ENCODE assay signal across 8 mouse cellular contexts in the genomic region with DNA sequence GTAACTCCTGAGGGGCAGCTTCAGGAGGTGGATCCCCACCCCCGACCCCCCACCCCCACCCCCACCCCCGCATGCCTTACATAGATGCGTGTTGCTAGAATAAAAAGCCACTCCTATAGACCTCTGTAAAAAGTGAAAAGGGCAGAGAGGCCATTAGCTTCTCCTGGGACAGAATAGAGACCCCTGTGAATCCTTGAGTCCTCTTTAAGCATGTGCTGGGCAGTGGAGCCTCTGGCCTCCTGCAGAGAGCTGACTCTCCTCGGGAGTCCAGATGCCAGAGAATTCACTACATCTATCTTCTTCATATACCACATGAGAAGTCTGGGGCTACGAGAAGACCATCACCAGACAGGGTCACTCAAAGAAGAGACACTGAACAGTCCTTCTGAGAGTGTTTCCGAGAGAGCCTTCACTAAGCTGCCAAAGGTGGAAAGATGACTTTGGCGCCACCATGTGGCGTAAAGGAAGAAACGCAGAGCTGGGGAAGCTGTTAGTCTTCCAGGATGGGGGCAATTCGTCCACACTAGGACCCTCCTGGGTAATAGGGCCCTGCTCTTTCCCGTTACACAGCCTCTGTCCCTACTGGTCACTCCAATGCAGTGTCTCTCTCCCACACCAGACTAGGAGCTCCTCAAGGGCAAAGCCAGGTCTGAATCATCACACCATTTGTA. TPM values are rescaled to one million over a fixed set of nuclear protein-coding genes. Genes with fewer than 3 reads are reported as not detected.
DNase-seq lines count a peak whose midpoint lies in the region; ATAC-seq and TF ChIP-seq lines count a peak whose summit lies in the region.

No protein-coding gene starts in this region.

- peak; percentile 96 for DNase-seq in heart, adult 11 months
- peak; percentile 48 to 54 for DNase-seq in cerebellum, adult 2 months
- DNase-seq in frontal cortex, adult 2 months (ENCODE audit: extremely low spot score in 1 of 2, low spot score in 1 of 2), result peak; percentile 18 to 79
- peak; percentile 89 for DNase-seq in induced T-regulatory cell, adult 2 months (ENCODE audit: low read depth)
- peak; percentile 75 for DNase-seq in limb, embryonic 11.5 days (ENCODE audit: low spot score)
- peak; percentile 89 for DNase-seq in midbrain, embryonic 14.5 days

- no peak for ATAC-seq in heart, embryonic 11.5 days (replicated peaks; ENCODE audit: insufficient number of reproducible peaks, low FRiP score, low TSS enrichment)
- peak; percentile 59; the same call in 1 of the 2 replicates for ATAC-seq in limb, embryonic 11.5 days (ENCODE audit: insufficient number of reproducible peaks, low FRiP score, low TSS enrichment, low read depth)
- peak; percentile 48; the same call in 1 of the 2 replicates for ATAC-seq in midbrain, embryonic 14.5 days (ENCODE audit: low FRiP score, low TSS enrichment)

- no peaks in the 10 kb centered on the region for H3K36me3 ChIP-seq in heart, embryonic 11.5 days (ENCODE audit: control insufficient read depth, insufficient read depth, low read length)
- H3K36me3 ChIP-seq in limb, embryonic 11.5 days (ENCODE audit: control insufficient read depth, insufficient read depth, low read length), result no peaks in the 10 kb centered on the region
- no peaks in the 10 kb centered on the region for H3K36me3 ChIP-seq in midbrain, embryonic 14.5 days (ENCODE audit: control insufficient read depth, insufficient read depth, low read length)
- no peaks in the 10 kb centered on the region for H3K36me3 ChIP-seq in small intestine, adult 2 months (ENCODE audit: control insufficient read depth, insufficient read depth, low read length)

- 15% methylated on average over 11 of the region's 11 CpGs for WGBS in heart, embryonic 11.5 days (ENCODE audit: insufficient replicate concordance)
- WGBS in cerebellum, adult 2 months, result 19% methylated on average over 11 of the region's 11 CpGs
- WGBS in limb, embryonic 11.5 days, result 23% methylated on average over 11 of the region's 11 CpGs
- 22% methylated on average over 11 of the region's 11 CpGs for WGBS in midbrain, embryonic 14.5 days
- 21% methylated on average over 11 of the region's 11 CpGs for WGBS in small intestine, adult 2 months

- H3K4me3 ChIP-seq in heart, embryonic 11.5 days (ENCODE audit: low read depth, low read length), result no peak overlapping the region
- no peak overlapping the region for H3K4me3 ChIP-seq in cerebellum, adult 2 months (replicated peaks; ENCODE audit: insufficient read depth, low read depth, low read length)
- H3K4me3 ChIP-seq in limb, embryonic 11.5 days (ENCODE audit: low read depth, low read length), result no peak overlapping the region
- H3K4me3 ChIP-seq in midbrain, embryonic 14.5 days (replicated peaks; ENCODE audit: low read depth, low read length), result no peak overlapping the region
- H3K4me3 ChIP-seq in small intestine, adult 2 months (ENCODE audit: low read depth, low read length), result no peak overlapping the region

- TF ChIP-seq POLR2A in cerebellum, adult 2 months (IDR thresholded peaks at IDR 0.05; ENCODE audit: borderline replicate concordance, insufficient read depth, low read length), result no peak
- TF ChIP-seq POLR2A in small intestine, adult 2 months (IDR thresholded peaks at IDR 0.05; ENCODE audit: low read depth, low read length), result no peak

- no peak overlapping the region for H3K9ac ChIP-seq in heart, embryonic 11.5 days (ENCODE audit: low read depth, low read length)
- no peak overlapping the region for H3K9ac ChIP-seq in limb, embryonic 11.5 days (ENCODE audit: low read length)
- no peak overlapping the region for H3K9ac ChIP-seq in midbrain, embryonic 14.5 days (replicated peaks; ENCODE audit: low read length)

- H3K4me2 ChIP-seq in heart, embryonic 11.5 days, result no peak overlapping the region
- H3K4me2 ChIP-seq in limb, embryonic 11.5 days (ENCODE audit: low read depth, severe bottlenecking), result no peak overlapping the region
- no peak overlapping the region for H3K4me2 ChIP-seq in midbrain, embryonic 14.5 days (ENCODE audit: low read length)

- no peaks in the 10 kb centered on the region for H3K9me3 ChIP-seq in heart, embryonic 11.5 days (replicated peaks; ENCODE audit: control insufficient read depth, low read length)
- H3K9me3 ChIP-seq in limb, embryonic 11.5 days (ENCODE audit: control insufficient read depth, low read length), result no peaks in the 10 kb centered on the region
- no peaks in the 10 kb centered on the region for H3K9me3 ChIP-seq in midbrain, embryonic 14.5 days (ENCODE audit: control insufficient read depth, low read length)

- no peak overlapping the region for H3K27ac ChIP-seq in heart, embryonic 11.5 days (ENCODE audit: low read depth, low read length)
- no peak overlapping the region for H3K27ac ChIP-seq in cerebellum, adult 2 months (ENCODE audit: insufficient read depth, low read length)
- H3K27ac ChIP-seq in limb, embryonic 11.5 days (replicated peaks; ENCODE audit: low read depth, low read length), result no peak overlapping the region
- no peak overlapping the region for H3K27ac ChIP-seq in midbrain, embryonic 14.5 days (replicated peaks; ENCODE audit: low read depth, low read length)
- no peak overlapping the region for H3K27ac ChIP-seq in small intestine, adult 2 months (ENCODE audit: insufficient read depth, low read depth, low read length)

- peaks cover 5% of the 10 kb centered on the region; the same call in 1 of the 2 replicates for H3K4me1 ChIP-seq in heart, embryonic 11.5 days (ENCODE audit: control insufficient read depth, insufficient read depth, low read length)
- no peaks in the 10 kb centered on the region for H3K4me1 ChIP-seq in cerebellum, adult 2 months (ENCODE audit: control insufficient read depth, insufficient read depth, low read length)
- H3K4me1 ChIP-seq in limb, embryonic 11.5 days (ENCODE audit: control insufficient read depth, insufficient read depth, low read length), result no peaks in the 10 kb centered on the region; the same call in 1 of the 2 replicates
- H3K4me1 ChIP-seq in midbrain, embryonic 14.5 days (ENCODE audit: control insufficient read depth, insufficient read depth, low read length), result no peaks in the 10 kb centered on the region
- H3K4me1 ChIP-seq in small intestine, adult 2 months (ENCODE audit: control insufficient read depth, insufficient read depth, insufficient read length, low read length), result no peaks in the 10 kb centered on the region

- peak; percentile 85 for TF ChIP-seq CTCF in cerebellum, adult 2 months (IDR thresholded peaks at IDR 0.05; ENCODE audit: borderline replicate concordance, insufficient read depth, low read depth, low read length)
- TF ChIP-seq CTCF in small intestine, adult 2 months (IDR thresholded peaks at IDR 0.05; ENCODE audit: extremely low read depth, insufficient read length, insufficient replicate concordance, low read depth, low read length), result peak; percentile 94; the same call in 1 of the 2 replicates

- no peaks in the 10 kb centered on the region for H3K27me3 ChIP-seq in heart, embryonic 11.5 days (ENCODE audit: control insufficient read depth, insufficient read depth, low read length)
- H3K27me3 ChIP-seq in cerebellum, adult 2 months (ENCODE audit: control insufficient read depth, insufficient read depth, low read length), result no peaks in the 10 kb centered on the region
- no peaks in the 10 kb centered on the region for H3K27me3 ChIP-seq in limb, embryonic 11.5 days (ENCODE audit: control insufficient read depth, insufficient read depth, low read length)
- no peaks in the 10 kb centered on the region for H3K27me3 ChIP-seq in midbrain, embryonic 14.5 days (ENCODE audit: control insufficient read depth, insufficient read depth, low read length)
- H3K27me3 ChIP-seq in small intestine, adult 2 months (ENCODE audit: control insufficient read depth, insufficient read depth, low read length), result no peaks in the 10 kb centered on the region

RNA-seq across cellular contexts. Expression of gene P2ry2, which starts 39.0 kb away (rescaled TPM):
- polyA plus RNA-seq in heart, embryonic 11.5 days (2014; fragmentation: Nextera tagmentation; extraction: Ambion mirVana), result 0.54 and 0.68 TPM in 2 replicates
- polyA plus RNA-seq in cerebellum, adult 2 months (2012; rRNA removed), result 0.75 and 0.76 TPM in 2 replicates
- 0.57 and 0.58 TPM in 2 replicates for polyA plus RNA-seq in frontal cortex, adult 2 months (2012; rRNA removed)
- 0.40 and 0.88 TPM in 2 replicates for polyA plus RNA-seq in limb, embryonic 11.5 days (2014; fragmentation: Nextera tagmentation; extraction: Ambion mirVana)
- polyA plus RNA-seq in midbrain, embryonic 14.5 days (2014; fragmentation: Nextera tagmentation; extraction: Ambion mirVana), result 0.16 TPM in 1 of 2 replicates, not detected in the other
- 4.0 and 67.8 TPM in 2 replicates for polyA plus RNA-seq in small intestine, adult 2 months (2012; rRNA removed)

RNA-seq across cellular contexts. Expression of gene Fchsd2, which starts 41.0 kb away (rescaled TPM):
- polyA plus RNA-seq in heart, embryonic 11.5 days (2014; fragmentation: Nextera tagmentation; extraction: Ambion mirVana), result 16.3 and 20.4 TPM in 2 replicates
- 27.6 and 29.3 TPM in 2 replicates for polyA plus RNA-seq in cerebellum, adult 2 months (2012; rRNA removed)
- polyA plus RNA-seq in frontal cortex, adult 2 months (2012; rRNA removed), result 27.0 and 29.7 TPM in 2 replicates
- polyA plus RNA-seq in limb, embryonic 11.5 days (2014; fragmentation: Nextera tagmentation; extraction: Ambion mirVana), result 22.1 and 24.4 TPM in 2 replicates
- 38.6 and 50.5 TPM in 2 replicates for polyA plus RNA-seq in midbrain, embryonic 14.5 days (2014; fragmentation: Nextera tagmentation; extraction: Ambion mirVana)
- polyA plus RNA-seq in small intestine, adult 2 months (2012; rRNA removed), result 3.3 and 6.9 TPM in 2 replicates
